Mouse (Mus musculus) cerebellum, postnatal 10 days (tissue): ENCODE measurements around the gene Rars.

Source experiments
- DNase-seq, 2 experiments: peaks; one replicate each; pipeline ENCODE4 v3.0.0; 2021; ENCODE audit warnings: mixed read lengths in 2 of 2

The Rars gene

GRCm38 (mm10) chr11:35769746-35770437 lies 64.4 kb downstream of the Rars start:
- peak; percentile 91 to 93 for DNase-seq

- peak; percentile 99 for DNase-seq
Measured at GRCm38 (mm10) chr11:35769188-35769745, 65.0 kb downstream of the Rars start, which contains the start of gene Pank3. Pank3 (plus strand) TSS chr11:35769484.

- DNase-seq = no peak
Measured at GRCm38 (mm10) chr11:35766845-35767244, 67.5 kb downstream of the Rars start.

GRCm38 (mm10) chr11:35760627-35761003 lies 73.7 kb downstream of the Rars start:
- no peak for DNase-seq

GRCm38 (mm10) chr11:35760001-35760626 lies 74.2 kb downstream of the Rars start:
- DNase-seq = no peak
